Comparison of ENCODE assay signal across 9 mouse cellular contexts in the genomic region with DNA sequence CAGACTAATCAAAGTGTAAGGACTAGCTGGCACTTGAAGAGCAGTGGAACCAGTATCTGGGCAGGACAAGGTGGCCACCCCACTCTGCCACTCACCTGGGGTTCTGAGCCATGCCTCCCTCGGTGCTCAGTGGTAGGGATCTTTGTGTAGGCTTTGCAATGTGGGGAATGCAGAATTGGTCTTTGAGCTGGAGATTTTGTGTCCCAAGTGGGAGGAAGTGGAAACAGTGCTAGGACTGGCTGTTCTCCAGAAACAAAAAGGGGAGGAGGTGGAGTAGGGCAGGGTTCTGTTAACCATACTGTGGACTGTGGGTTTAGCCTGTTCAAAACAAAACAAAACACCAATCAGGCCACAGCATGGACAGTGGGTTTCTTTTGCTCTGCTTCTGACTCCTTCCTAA. TPM values are rescaled to one million over a fixed set of nuclear protein-coding genes. Genes with fewer than 3 reads are reported as not detected.
DNase-seq lines count a peak whose midpoint lies in the region; ATAC-seq and TF ChIP-seq lines count a peak whose summit lies in the region.
"Had no signal": no experiment of that assay in that cellular context is flagged by ENCODE, and none has a peak within 500 bp of the region (broad histone marks: within the 10 kb centered on the region; RNA-seq: fewer than 3 reads in every experiment).

Gene Sult1a1, minus strand, starts transcription at position 226 of the 400 bp plus-strand sequence.

- no peak within 1 kb of the TSS for H3K4me2 ChIP-seq in lung, embryonic 14.5 days
- H3K4me2 ChIP-seq in forebrain, embryonic 14.5 days (ENCODE audit: low read length): no peak within 1 kb of the TSS

- no peak for TF ChIP-seq CTCF in bone marrow, adult 2 months (IDR thresholded peaks at IDR 0.05; ENCODE audit: control insufficient read depth, insufficient read depth, low read length)
- TF ChIP-seq CTCF in lung, embryonic 14.5 days (IDR thresholded peaks at IDR 0.05; ENCODE audit: low read depth): no peak

- H3K36me3 ChIP-seq in lung, embryonic 14.5 days (ENCODE audit: insufficient read depth): peaks cover 24% of the 10 kb centered on the region
- peaks cover 28% of the 10 kb centered on the region for H3K36me3 ChIP-seq in forebrain, embryonic 14.5 days (ENCODE audit: control insufficient read depth, insufficient read depth, low read length)

- no peak for TF ChIP-seq POLR2A in bone marrow, adult 2 months (IDR thresholded peaks at IDR 0.05; ENCODE audit: borderline replicate concordance, control insufficient read depth, low read depth, low read length)

- intact Hi-C loops in left cerebral cortex, postnatal 36 days (cut with DNase I): no loop called here
- intact Hi-C loops in heart, postnatal 25 days (cut with DNase I): loop anchor here (2.0 kb wide), 1 partner anchor 17 kb away; no protein-coding TSS in a partner anchor

- H3K27me3 ChIP-seq in lung, embryonic 14.5 days (ENCODE audit: insufficient read depth, low read length): no peaks in the 10 kb centered on the region
- no peaks in the 10 kb centered on the region for H3K27me3 ChIP-seq in forebrain, embryonic 14.5 days (replicated peaks; ENCODE audit: control insufficient read depth, insufficient read depth, low read length)

- WGBS in bone marrow, adult 2 months: 69% methylated on average over 1 of the region's 1 CpGs
- WGBS in lung, embryonic 14.5 days: 69% methylated on average over 1 of the region's 1 CpGs
- WGBS in forebrain, embryonic 14.5 days: 85% methylated on average over 1 of the region's 1 CpGs

- no peak within 1 kb of the TSS for H3K9ac ChIP-seq in lung, embryonic 14.5 days
- no peak within 1 kb of the TSS for H3K9ac ChIP-seq in forebrain, embryonic 14.5 days (ENCODE audit: low read length)

- ATAC-seq in lung, embryonic 14.5 days (ENCODE audit: insufficient read depth): no peak
- no peak for ATAC-seq in forebrain, embryonic 14.5 days

- peaks cover 2% of the 10 kb centered on the region; the same call in 1 of the 2 replicates for H3K4me1 ChIP-seq in bone marrow, adult 2 months (ENCODE audit: control insufficient read depth, insufficient read depth, low read length)
- H3K4me1 ChIP-seq in lung, embryonic 14.5 days (ENCODE audit: insufficient read depth): no peaks in the 10 kb centered on the region
- no peaks in the 10 kb centered on the region for H3K4me1 ChIP-seq in forebrain, embryonic 14.5 days (ENCODE audit: control insufficient read depth, insufficient read depth, low read length)

- no peaks in the 10 kb centered on the region for H3K9me3 ChIP-seq in lung, embryonic 14.5 days (ENCODE audit: low read depth, low read length)
- H3K9me3 ChIP-seq in forebrain, embryonic 14.5 days (replicated peaks; ENCODE audit: control insufficient read depth, low read length): no peaks in the 10 kb centered on the region

- peak; percentile 28 to 44 for DNase-seq in left cerebral cortex, adult 18-20 months (ENCODE audit: low spot score in 2 of 2)
- no peak for DNase-seq in left cerebral cortex, postnatal 36 days (ENCODE audit: low spot score in 2 of 2)
- peak; percentile 70 for DNase-seq in heart, postnatal 25 days (ENCODE audit: low spot score)
- DNase-seq in lung, embryonic 14.5 days: peak; percentile 21
- DNase-seq in cerebellum, postnatal 36 days: no peak
- no peak for DNase-seq in ovary, postnatal 10 days (ENCODE audit: low spot score)
- DNase-seq in forebrain, embryonic 14.5 days (ENCODE audit: low spot score): no peak

- H3K27ac ChIP-seq in bone marrow, adult 2 months (ENCODE audit: control insufficient read depth, insufficient read depth, low read depth, low read length, poor library complexity): no peak within 1 kb of the TSS
- H3K27ac ChIP-seq in lung, embryonic 14.5 days (ENCODE audit: low read depth): no peak within 1 kb of the TSS
- no peak within 1 kb of the TSS for H3K27ac ChIP-seq in forebrain, embryonic 14.5 days (ENCODE audit: low read depth, low read length)

- H3K4me3 ChIP-seq in bone marrow, adult 2 months (replicated peaks; ENCODE audit: control insufficient read depth, low read depth, low read length): no peak within 1 kb of the TSS
- H3K4me3 ChIP-seq in lung, embryonic 14.5 days (ENCODE audit: low read depth, low read length): no peak within 1 kb of the TSS
- H3K4me3 ChIP-seq in forebrain, embryonic 14.5 days (ENCODE audit: low read depth, low read length): no peak within 1 kb of the TSS
- H3K4me3 ChIP-seq: erythroblast, embryonic 14.5 days had no signal

RNA-seq across cellular contexts. Expression of gene Sult1a1, which starts in this region (rescaled TPM):
- total RNA-seq in left cerebral cortex, adult 18-20 months (2021): 10 to 100 TPM in 1 of 2 experiments, 1 to 10 TPM in 1; 8.1 to 12.9 TPM
- 10 to 100 TPM in 1 of 2 experiments, 1 to 10 TPM in 1; 9.6 to 15.9 TPM for total RNA-seq in left cerebral cortex, postnatal 36 days (2021)
- polyA plus RNA-seq in bone marrow, adult 2 months (2011; ENCODE audit: insufficient read depth, insufficient read length, low replicate concordance, missing spikeins): 14.2 and 34.1 TPM in 2 replicates
- 10 to 100 TPM; 28.5 to 32.3 TPM for total RNA-seq in heart, postnatal 25 days (2021)
- 1.4 and 2.6 TPM in 2 replicates for polyA plus RNA-seq in lung, embryonic 14.5 days (2014; fragmentation: Nextera tagmentation; extraction: Ambion mirVana)
- polyA plus RNA-seq in forebrain, embryonic 14.5 days (2014; fragmentation: Nextera tagmentation; extraction: Ambion mirVana): 3.3 and 5.7 TPM in 2 replicates
- polyA plus RNA-seq: erythroblast, embryonic 14.5 days had no signal

Comparison
In these comparisons a context has a peak if more than half of its experiments do, and no peak if none do; other contexts are left out.
1. DNase-seq: peak in left cerebral cortex, adult 18-20 months (2 of 2), heart, postnatal 25 days (single experiment) and lung, embryonic 14.5 days (single experiment); none in left cerebral cortex, postnatal 36 days (0 of 2), cerebellum, postnatal 36 days (0 of 2), ovary, postnatal 10 days (single experiment) and forebrain, embryonic 14.5 days (single experiment).